Mouse (Mus musculus) CD4-positive, CD25-positive, alpha-beta regulatory T cell, adult 4 months (primary cell): ENCODE results near the gene Slc25a15. TPM values are rescaled to one million over a fixed set of nuclear protein-coding genes. Genes with fewer than 3 reads are reported as not detected.

Source experiments
- ATAC-seq: one replicate; pipeline ENCODE4 v1.8.0; 2017
- polyA plus RNA-seq, 2 experiments: library from polyadenylated mRNA; unstranded; fragments of 100-300 nt; shearing (Covaris generic); gene quantifications; one replicate each; pipeline ENCODE4 v1.2.1; 2017

The Slc25a15 gene
- 1 to 10 TPM; 2.0 to 2.3 TPM for polyA plus RNA-seq

DNA sequence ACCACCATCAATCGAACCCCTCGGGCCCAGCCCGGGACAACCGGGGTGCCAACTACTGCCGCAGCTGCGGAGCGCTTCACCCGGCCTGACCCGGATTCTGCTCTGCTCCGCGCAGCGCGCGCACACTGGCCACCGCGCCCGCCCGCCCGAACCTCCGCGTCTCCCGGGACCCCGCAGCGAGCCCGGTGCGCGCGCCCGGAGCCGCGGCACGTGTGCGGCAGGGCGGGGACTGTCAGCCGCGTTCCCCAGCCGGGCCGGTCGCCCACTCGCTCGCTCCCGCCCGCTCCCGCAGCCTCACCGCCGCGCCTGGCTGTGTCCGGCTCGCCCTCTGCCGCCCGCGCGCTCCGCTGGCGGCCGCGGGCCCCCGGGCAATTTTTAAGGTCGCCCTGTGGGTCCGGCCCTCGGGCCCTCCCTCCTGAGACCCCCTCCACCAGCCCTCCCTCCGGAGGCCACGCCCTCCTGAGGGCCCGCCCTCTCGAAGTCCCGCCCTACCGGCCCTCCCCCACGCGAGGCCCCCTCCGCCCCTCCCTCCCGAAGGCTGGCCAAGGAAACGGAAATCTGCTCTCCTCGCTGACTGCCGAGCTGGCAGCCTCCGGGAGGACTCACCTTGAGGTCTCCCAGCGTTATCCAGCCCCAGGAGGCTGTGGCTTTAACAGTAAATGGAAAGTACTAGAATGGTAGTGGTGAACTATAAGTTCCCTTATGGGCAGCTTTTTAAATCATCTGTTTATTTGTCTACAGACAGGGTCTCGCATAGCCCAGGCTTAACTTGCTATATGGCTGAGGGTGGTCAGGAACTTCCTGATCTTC, at the start of gene Slc25a15:
Slc25a15 (minus strand) TSS at position 456 of the 810 bp plus-strand sequence.
- ATAC-seq, result peak; percentile 88

GRCm38 (mm10) chr8:22411971-22412370, 13.6 kb upstream of the Slc25a15 start:
- ATAC-seq, result no peak

DNA sequence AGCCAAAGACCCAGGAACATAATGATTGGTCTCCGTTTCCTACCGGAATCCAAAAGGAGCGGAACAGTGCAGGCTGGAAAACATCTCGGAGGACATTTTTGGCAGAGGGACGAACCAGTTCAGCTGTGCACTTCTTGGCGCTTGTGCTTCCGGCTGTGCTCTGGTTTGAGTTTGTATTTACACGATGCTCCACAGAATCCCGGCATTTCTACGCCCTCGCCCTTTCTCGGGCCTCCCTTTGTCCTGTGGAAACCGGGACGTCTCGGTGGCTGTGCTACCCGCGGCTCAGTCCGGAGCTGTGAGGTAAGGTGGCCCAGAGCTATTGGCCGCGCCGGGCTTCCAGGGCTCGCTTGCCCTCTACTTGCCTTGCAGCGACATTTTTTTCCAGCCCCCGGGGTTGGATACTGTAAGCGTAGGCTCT, 12.9 kb upstream of the Slc25a15 start, which contains the start of gene Mrps31:
Mrps31 (plus strand) TSS at position 80 of the 421 bp plus-strand sequence.
- peak; percentile 91 for ATAC-seq

DNA sequence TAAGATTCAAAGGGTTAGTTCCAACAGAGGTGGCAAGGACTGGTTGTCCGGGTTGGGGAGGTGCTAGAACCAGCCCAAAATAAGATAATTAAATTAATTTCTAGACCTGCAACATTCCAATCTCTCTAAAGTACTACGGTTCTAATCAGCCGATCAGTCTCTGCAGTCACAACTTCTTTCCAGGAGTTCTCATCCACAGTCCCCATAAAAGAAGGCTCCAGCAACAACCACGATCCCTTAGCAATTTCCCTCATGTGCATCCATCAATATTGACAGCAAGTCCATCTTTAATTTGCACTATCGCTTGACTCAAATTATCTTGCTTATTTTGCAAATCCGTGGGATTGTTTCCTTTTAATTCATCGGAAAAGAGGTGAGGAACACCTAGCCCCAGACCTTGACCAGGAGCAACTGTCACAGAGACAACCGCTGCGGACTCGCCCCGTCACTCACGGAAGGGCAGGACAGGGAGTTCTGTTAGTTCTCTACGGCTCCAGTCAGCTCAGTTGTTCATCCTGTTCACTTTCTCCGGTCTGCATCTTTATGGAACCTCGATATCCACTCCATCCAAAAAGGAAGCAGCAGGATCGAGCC, 12.4 kb upstream of the Slc25a15 start:
- peak; percentile 13 for ATAC-seq

GRCm38 (mm10) chr8:22405733-22406132, 7.3 kb upstream of the Slc25a15 start:
- ATAC-seq, result peak; percentile 60

GRCm38 (mm10) chr8:22403235-22403634, 4.8 kb upstream of the Slc25a15 start:
- ATAC-seq, result no peak

DNA sequence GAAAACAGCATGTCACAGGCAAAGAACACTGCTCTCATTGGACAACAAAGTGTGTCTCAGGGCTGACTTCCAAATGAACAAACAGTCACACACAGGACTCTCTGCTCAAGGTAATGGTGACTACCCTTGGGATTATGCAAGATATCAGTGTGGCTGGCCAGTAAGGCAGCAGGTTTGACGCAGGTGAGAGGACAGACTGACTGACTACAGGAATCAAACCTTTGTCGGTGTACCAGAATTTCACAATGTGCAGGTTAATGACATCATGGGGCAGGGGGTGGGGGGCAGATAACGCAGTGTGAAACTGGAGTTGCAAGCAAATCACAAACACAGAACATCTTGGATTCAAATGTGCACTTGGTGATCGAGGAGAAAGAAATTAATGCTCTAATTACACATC, 2.2 kb upstream of the Slc25a15 start:
- no peak for ATAC-seq

DNA sequence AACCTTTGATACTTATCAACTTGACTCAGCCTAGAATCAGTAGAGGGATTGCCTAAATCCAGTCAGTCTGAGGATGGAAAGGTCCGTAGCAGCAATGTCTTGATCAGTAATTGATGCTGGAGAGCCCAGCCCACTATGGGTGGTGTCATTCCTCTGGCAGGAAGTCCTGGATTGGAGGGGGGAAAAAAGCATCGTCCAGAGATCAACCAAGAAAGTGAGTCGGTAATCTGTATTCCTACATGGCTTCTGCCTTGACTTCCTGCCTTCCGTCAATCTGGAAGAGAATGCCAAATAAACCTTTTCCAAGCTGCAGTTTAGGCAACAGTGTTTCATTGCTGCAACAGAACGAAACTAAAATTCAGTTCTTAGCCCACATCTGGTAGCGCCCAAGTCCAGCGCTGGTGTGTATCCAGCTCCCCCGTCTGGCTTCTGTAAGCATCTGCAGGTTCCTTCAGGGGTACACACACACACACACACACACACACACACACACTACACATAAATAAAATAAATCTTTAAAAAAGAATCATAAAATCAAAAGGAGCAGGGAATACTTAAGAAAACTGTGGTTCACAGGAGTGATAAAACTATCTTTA, 986 bp upstream of the Slc25a15 start:
- no peak for ATAC-seq

- peak; percentile 29 for ATAC-seq
These were observed 621 bp downstream of the Slc25a15 start for GRCm38 (mm10) chr8:22397811-22398141.

DNA sequence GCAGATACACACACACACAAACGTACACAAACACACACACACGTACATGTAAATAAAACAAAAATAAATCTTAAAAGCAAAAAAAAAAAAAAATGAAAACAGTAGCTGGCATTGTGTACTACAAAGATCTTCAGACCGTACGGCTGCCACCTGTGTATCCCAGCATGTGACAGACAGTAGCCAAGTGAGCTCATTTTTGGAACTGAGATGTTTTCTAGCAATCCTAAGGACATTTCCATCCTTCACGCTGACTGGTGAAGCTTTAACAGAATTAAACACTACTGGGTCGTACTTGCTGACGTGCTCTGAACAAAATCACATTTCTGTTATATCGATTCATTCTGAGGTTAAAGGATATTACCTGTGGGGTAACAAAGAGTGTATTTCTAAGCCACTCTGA, 3.1 kb downstream of the Slc25a15 start:
- ATAC-seq, result no peak

DNA sequence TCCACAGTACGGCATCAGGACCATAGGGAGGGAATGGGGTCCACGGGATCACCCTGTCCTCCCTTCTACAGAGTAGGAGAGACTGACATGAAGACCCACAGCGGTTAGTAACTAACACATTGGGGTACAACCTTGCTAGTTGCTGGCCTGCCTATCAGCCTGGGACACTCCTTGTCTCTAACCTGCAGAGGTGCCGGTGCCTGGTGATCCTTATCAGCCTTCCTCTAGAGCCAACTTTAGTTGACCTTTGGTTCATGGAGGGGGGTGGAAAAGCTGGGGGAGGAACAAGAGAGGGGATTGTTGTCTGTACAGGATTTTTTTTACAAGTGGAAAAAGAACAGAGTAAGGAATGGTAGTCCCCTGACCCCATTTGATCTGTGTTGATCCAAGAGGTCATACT, 3.9 kb downstream of the Slc25a15 start:
- no peak for ATAC-seq

DNA sequence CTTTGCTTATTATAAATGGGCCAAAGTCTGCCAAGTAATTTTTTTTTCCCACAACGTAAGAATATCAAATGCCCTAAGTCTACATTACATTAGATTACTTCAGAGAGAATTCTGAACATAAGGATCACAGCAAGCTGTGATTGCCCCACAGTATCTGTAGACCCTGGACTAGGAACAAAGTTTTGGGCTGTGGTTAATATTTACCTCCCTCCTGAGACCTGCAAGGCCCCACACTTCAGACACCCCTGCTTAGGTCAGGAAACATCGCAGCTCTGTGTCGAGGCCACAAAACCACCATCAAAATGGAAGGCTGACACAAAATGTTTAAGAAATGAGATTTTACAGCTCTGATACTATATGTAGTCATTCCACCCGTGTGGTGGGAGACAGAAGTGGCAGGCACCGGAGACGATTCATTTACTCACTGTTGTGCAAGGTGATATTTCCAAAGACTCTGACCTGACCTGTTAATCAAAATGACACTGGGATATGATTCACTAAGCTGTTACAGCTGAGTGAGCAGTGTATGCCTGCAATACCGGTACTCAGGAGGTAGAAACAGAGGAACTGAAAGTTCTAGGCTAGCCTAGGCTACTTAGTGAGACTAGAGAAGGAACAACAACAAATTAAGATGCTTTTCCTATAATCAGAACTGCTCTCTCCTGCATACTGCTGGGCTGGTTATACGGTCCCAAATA, 7.5 kb downstream of the Slc25a15 start:
- no peak for ATAC-seq

GRCm38 (mm10) chr8:22389874-22390273, 8.5 kb downstream of the Slc25a15 start:
- ATAC-seq, result no peak

- ATAC-seq, result no peak
These were observed 13.2 kb downstream of the Slc25a15 start for GRCm38 (mm10) chr8:22385158-22385557.

DNA sequence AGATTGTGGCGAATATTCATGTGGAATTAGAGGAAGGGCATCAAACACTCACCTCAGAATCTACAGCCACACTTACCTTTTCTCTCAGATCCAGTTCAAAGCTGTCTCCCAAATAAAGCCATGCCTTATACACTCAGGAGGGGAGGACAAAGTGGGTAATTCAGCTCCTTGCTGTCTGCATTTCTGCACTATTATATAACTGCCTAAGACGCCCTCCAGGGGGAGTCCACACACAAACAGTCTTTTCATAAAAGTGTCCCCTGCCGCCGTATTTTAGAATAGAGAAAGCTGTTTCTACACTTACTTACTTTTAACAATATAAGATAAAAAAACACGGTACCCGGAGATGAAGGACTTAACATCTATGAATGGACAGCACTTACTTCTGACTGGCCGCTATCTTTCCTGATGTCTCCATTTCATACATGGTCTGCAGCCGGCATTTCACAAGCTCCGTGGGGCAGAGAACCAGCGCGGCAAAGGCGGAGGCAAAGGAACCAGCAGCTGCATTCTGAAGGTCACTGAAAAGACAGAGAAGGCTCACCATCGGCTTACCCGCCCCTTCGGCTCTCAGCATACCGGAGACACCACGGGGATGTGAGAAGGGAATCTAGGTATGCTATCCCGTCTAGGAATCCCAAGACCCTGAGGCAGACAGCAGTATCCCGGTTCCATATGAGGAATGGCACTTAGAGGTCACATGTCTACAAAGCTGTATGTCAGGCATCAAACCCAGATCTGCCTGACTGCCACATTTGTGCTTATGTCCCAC, 15.4 kb downstream of the Slc25a15 start:
- no peak for ATAC-seq

- ATAC-seq, result no peak
These were observed 17.5 kb downstream of the Slc25a15 start for GRCm38 (mm10) chr8:22380934-22381333.

- ATAC-seq, result no peak
These were observed 21.5 kb downstream of the Slc25a15 start for GRCm38 (mm10) chr8:22376903-22377302.

GRCm38 (mm10) chr8:22376311-22376710, 22.1 kb downstream of the Slc25a15 start:
- ATAC-seq, result no peak

DNA sequence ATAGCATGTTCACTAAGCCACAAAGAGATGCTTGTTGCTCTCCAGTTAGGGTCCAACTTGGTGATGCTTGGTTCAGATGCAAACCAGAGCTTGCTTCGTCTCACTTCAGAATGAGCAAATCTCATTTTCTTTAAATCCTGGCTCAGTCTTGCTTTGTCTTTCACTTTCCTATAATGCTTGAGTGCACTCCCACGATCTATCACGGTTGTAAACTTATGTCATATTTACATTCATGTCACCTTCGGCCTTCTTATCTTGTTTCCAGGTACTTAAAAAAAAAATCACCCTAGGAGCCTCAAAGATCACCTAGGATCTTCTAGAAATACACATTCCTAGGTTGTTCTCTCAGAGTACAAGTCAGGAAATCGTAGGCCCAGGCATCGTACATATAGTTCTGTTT, 38.5 kb downstream of the Slc25a15 start:
- no peak for ATAC-seq

GRCm38 (mm10) chr8:22359359-22359758, 39.0 kb downstream of the Slc25a15 start:
- no peak for ATAC-seq

GRCm38 (mm10) chr8:22335426-22335825, 63.0 kb downstream of the Slc25a15 start:
- no peak for ATAC-seq
